Mouse (Mus musculus) liver, adult 2 months (tissue): ENCODE results near the gene Serpinb7.

Experiments used
- CTCF ChIP-seq: fragments of 200-500 bp; IDR thresholded peaks from 2 replicates; pipeline ENCODE4 v1.5.1; 2011; ENCODE audit warnings: low read depth, low read length, control low read depth
- POLR2A ChIP-seq: fragments of 200-500 bp; IDR thresholded peaks from 2 replicates; pipeline ENCODE4 v1.6.1; 2011; ENCODE audit warnings: low read length, control low read depth; ENCODE audit not compliant: insufficient read depth; ENCODE audit errors: extremely low read depth

DNA sequence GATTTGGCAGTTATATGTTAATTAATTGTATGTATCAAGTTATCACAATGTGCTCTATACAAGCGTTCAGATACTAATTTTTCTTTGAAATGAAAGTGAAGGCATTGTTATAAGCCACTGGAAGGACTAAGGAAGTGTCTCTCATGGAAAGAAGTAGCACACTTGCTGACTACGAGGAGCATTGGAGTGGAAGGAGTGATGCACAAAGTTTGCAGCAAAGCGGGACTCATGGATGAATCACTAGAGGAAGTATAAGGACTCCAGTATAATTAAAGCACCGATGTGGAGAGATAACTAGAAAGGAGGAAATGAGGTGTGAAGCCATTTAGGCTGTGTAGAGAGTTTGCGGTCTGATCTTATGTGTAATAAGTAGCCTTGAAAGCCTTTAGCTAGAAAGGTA, 45.9 kb downstream of the Serpinb7 start:
- TF ChIP-seq CTCF = no peak
- TF ChIP-seq POLR2A = no peak
